Mouse (Mus musculus): Measurements from ENCODE around the gene Bglap2. TPM values are rescaled to one million over a fixed set of nuclear protein-coding genes. Genes with fewer than 3 reads are reported as not detected.

The Bglap2 gene
- total RNA-seq, 2 experiments from 2014 or later: not detected

DNA sequence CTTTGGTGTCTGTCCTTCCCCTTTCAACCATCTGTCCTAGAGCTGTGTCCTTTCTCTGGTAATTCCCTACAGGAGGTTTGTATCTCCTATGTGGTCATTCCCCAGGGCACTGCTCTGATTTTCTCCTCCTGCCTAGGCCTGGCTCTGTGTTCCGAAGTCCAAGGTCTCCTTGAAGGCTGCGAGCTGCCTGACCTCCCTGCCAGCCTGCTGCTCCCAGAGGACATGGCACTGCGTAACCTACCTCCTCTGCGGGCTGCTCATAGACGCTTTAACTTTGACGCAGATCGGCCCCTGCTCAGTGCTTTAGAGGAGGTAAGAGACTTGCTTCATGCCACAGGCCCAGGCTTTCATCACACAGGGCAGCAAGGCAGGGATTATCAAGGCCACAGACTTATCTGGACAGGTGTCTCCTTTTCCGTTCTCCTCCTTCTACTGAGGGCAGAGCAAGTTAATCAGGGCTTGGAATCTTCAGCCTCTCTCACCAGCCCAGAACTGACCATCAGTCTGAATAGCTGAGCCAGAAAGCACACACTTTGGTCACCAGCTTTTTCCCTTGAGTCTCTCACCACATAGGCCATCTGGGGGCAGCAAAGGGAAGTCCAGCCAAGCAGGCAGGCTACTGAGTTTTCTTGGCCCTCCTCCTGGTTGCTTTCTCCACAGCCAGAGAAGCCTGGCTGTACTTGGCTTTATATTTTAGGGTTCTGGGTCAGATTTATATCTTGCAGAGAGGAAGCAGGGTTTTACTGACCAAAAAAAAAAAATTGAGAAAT, 23.9 kb downstream of the Bglap2 start:
- ATAC-seq (replicated peaks; ENCODE audit: low FRiP score, poor library complexity, severe bottlenecking): no peak

- no peak for ATAC-seq (replicated peaks; ENCODE audit: low FRiP score, poor library complexity, severe bottlenecking)
Observed at GRCm38 (mm10) chr3:88352907-88353306, 25.6 kb downstream of the Bglap2 start.

DNA sequence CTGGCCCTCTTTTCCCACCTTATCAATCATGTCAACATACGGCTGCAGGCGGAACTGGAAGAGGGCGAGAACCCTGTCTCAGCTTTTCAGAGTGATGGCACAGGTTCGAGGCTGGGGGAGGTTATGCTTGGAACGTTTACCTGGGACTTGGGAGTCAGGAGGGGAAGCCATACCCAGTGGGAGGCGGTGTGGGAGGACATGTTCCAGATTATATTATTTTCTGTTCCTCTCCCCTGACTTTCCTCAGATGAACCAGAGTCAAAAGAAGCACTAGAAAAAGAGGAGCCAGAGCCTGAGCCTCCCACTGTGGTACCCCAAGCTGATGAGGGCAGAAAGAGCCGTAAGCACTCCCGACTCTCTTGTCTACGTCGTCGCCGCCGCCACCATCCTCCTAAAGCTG, 27.8 kb downstream of the Bglap2 start:
- no peak for ATAC-seq (replicated peaks; ENCODE audit: low FRiP score, poor library complexity, severe bottlenecking)

DNA sequence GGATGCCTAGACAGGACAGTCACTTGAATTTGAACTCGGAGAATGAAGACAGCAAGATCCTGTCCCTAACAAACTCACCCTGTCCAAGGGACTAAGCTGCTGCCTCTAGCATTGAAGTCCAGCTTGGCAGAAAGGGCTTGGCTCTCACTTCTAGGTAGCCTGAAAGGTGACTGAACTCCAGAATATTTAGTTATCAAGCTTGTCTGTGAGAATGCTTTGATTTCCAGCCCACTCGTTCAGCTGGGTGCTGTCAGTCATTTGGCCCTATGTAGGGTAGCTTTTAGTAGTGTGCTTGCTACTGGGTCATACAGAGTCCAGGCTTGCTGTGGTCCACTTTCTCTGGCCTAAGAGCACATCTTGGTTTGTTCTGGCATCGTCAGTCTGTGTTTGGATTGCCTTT, 39.5 kb downstream of the Bglap2 start:
- no peak for ATAC-seq (replicated peaks; ENCODE audit: low FRiP score, poor library complexity, severe bottlenecking)

DNA sequence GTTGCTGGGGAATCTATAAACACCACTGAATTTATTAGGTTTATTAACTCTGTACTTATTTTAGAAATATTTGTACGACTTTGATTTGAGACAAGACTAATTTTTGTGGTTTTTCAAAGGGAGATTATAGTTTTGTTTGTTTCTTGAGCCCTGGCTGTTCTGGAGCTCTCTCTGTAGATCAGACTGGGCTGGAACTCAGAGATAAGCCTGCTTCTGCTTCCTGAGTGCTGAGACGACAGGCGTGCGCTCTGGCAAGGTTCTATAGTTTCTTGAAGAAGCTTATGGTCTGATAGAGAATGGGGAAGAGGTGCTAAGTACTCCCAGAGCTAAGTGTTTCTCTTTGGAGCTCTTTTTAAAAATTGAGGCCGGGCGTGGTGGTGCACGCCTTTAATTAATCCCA, 40.2 kb downstream of the Bglap2 start:
- ATAC-seq (replicated peaks; ENCODE audit: low FRiP score, poor library complexity, severe bottlenecking): peak; percentile 55

GRCm38 (mm10) chr3:88337367-88338020, 41.0 kb downstream of the Bglap2 start:
- ATAC-seq (replicated peaks; ENCODE audit: low FRiP score, poor library complexity, severe bottlenecking): no peak

- ATAC-seq (replicated peaks; ENCODE audit: low FRiP score, poor library complexity, severe bottlenecking): peak; percentile 84
Observed at GRCm38 (mm10) chr3:88336058-88337013, 42.2 kb downstream of the Bglap2 start, which contains the start of the genes Tmem79 and Smg5. Tmem79 (minus strand) TSS chr3:88336148. Smg5 (plus strand) TSS chr3:88336260.

DNA sequence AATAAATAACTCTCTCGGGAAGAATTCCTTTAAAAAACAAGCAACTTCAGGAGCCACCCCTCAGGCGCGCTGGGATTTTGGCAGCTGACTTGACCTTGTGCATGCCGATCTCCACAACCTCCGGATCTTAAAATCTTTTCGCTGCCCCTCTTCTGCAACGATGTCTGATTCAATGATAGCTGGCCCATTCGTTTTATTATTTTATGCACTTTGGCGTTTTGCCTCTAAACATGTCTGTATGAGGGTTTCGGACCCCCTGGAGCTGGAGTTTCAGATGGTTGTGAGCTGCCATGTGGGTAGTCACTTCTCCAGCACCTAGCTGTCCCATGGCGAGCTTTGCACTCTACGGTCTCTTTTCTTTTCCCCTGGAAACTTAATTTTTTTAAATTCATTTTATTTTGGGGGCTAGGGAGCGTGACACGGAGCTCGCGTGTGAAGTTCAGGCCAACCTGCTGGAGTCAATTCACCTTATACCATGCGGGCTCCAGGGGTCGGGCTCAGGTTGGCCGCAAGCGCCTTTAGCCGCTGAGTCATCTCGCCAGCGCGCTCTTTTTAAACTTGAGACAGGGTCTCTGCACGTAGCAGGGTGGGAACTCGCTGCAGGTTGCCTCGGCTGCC, 43.0 kb downstream of the Bglap2 start:
- ATAC-seq (replicated peaks; ENCODE audit: low FRiP score, poor library complexity, severe bottlenecking): peak; percentile 58

DNA sequence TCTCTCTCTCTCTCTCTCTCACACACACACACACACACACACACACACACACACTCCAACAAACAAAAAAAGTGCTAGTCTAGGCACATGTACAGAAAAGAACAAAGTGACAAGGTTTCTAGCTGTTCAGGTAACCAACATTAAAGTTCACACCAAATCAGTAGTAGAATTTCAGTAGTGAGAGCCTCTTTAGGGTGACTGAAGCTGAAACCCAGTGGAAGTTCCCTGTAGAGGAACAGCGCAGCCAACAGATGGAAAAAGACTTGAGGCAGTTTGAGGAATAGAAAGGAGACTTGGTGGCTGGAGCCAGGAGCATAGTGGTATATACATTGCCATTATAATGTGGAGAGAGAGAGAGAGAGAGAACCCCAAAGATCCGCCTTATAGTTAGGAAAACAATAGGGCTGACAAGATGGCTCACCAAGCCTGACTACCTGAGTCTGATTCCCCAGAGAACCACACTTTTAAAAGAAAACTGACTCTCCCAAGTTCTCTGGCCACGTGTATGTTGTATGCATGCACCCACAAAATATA, 43.5 kb downstream of the Bglap2 start:
- ATAC-seq (replicated peaks; ENCODE audit: low FRiP score, poor library complexity, severe bottlenecking): no peak

DNA sequence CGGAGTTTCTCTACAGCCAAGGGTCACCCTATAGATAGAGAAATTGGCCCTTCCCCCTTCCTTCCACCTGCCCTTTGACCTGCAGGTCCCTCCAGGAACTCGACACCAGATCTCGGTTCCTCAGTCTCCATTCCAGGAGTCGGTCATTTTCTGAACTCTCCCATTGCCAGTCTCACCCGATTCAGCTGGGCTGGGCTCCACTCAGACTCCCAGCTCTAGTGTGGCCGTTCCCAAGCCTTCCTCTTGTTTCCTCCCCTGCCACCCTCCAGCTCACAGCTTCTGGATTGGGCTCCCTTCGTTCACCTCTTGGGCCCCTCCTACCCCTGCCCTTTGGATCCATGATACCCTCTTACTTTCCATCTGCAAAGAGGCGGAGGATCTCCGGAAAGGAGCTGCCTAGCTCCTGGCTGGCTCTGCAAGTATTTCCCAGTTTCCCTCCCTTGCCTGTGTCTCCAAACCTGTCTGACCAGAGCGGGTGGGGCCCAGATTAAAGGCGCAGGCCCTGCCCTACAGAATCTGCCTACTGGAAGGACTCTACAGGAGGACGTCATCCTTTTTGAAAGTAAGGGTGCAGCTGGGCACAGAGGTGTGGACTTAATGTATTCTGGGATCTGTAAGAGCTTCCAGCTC, 44.4 kb downstream of the Bglap2 start:
- ATAC-seq (replicated peaks; ENCODE audit: low FRiP score, poor library complexity, severe bottlenecking): no peak

- 0 out of 2 replicates have a peak, but pooled peaks have one; percentile 52 for ATAC-seq (replicated peaks; ENCODE audit: low FRiP score, poor library complexity, severe bottlenecking)
Observed at GRCm38 (mm10) chr3:88331282-88331681, 47.2 kb downstream of the Bglap2 start.

DNA sequence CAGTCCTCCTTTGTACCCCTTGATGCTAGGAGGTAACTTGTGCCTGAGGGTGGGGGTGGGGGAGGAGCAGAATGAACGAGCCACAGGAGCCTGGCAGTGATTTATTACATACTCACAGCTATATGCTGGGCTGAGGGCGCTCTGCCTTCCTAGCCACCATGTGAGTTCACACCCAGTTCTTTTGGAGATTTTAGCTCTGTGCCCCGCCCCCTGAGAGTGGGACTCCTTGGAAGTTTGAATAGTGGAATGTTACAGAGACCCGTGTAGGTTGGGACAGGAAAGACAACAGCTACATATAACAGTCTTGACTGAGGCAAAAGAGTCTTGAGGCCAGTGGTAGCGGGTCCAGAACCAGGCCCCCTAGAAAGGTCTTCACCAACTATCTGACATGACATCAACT, 49.5 kb downstream of the Bglap2 start:
- ATAC-seq (replicated peaks; ENCODE audit: low FRiP score, poor library complexity, severe bottlenecking): no peak

Other genes with a start within 250 kb of the Bglap2 start
- 36.9 and 37.8 TPM in 2 replicates for gene Mef2d, start 236.3 kb downstream of the Bglap2 start, total RNA-seq (2015; ENCODE audit: low replicate concordance)
- gene Mef2d, start 236.3 kb downstream of the Bglap2 start, total RNA-seq (2017; ENCODE audit: low replicate concordance): 15.3 and 16.9 TPM in 2 replicates
- gene Rhbg, start 124.0 kb downstream of the Bglap2 start, total RNA-seq (2015; ENCODE audit: low replicate concordance): not detected in 2 replicates
- gene Rhbg, start 124.0 kb downstream of the Bglap2 start, total RNA-seq (2017; ENCODE audit: low replicate concordance): not detected in 2 replicates
- not detected in 2 replicates for gene Gm38392, start 91.5 kb downstream of the Bglap2 start, total RNA-seq (2015; ENCODE audit: low replicate concordance)
- gene Gm38392, start 91.5 kb downstream of the Bglap2 start, total RNA-seq (2017; ENCODE audit: low replicate concordance): not detected in 2 replicates
- not detected in 2 replicates for gene Tsacc, start 81.7 kb downstream of the Bglap2 start, total RNA-seq (2015; ENCODE audit: low replicate concordance)
- not detected in 2 replicates for gene Tsacc, start 81.7 kb downstream of the Bglap2 start, total RNA-seq (2017; ENCODE audit: low replicate concordance)
- 105 and 118 TPM in 2 replicates for gene Cct3, start 81.6 kb downstream of the Bglap2 start, total RNA-seq (2015; ENCODE audit: low replicate concordance)
- 43.0 and 53.2 TPM in 2 replicates for gene Cct3, start 81.6 kb downstream of the Bglap2 start, total RNA-seq (2017; ENCODE audit: low replicate concordance)
- gene Glmp, start 53.7 kb downstream of the Bglap2 start, total RNA-seq (2015; ENCODE audit: low replicate concordance): 17.7 and 47.4 TPM in 2 replicates
- 5.0 and 10.4 TPM in 2 replicates for gene Glmp, start 53.7 kb downstream of the Bglap2 start, total RNA-seq (2017; ENCODE audit: low replicate concordance)
- gene Tmem79, start 42.6 kb downstream of the Bglap2 start, total RNA-seq (2015; ENCODE audit: low replicate concordance): not detected in 2 replicates
- gene Tmem79, start 42.6 kb downstream of the Bglap2 start, total RNA-seq (2017; ENCODE audit: low replicate concordance): 1.2 and 1.8 TPM in 2 replicates
- 34.8 and 40.7 TPM in 2 replicates for gene Smg5, start 42.4 kb downstream of the Bglap2 start, total RNA-seq (2015; ENCODE audit: low replicate concordance)
- gene Smg5, start 42.4 kb downstream of the Bglap2 start, total RNA-seq (2017; ENCODE audit: low replicate concordance): 85.6 and 88.2 TPM in 2 replicates
- not detected in 2 replicates for gene Paqr6, start 14.1 kb downstream of the Bglap2 start, total RNA-seq (2015; ENCODE audit: low replicate concordance)
- 1.3 TPM in 1 of 2 replicates, not detected in the other for gene Paqr6, start 14.1 kb downstream of the Bglap2 start, total RNA-seq (2017; ENCODE audit: low replicate concordance)
- gene Bglap3, start 6.0 kb downstream of the Bglap2 start, total RNA-seq (2015; ENCODE audit: low replicate concordance): not detected in 2 replicates
- not detected in 2 replicates for gene Bglap3, start 6.0 kb downstream of the Bglap2 start, total RNA-seq (2017; ENCODE audit: low replicate concordance)
- gene Bglap, start 5.8 kb upstream of the Bglap2 start, total RNA-seq (2015; ENCODE audit: low replicate concordance): 3.6 TPM in 1 of 2 replicates, not detected in the other
- not detected in 2 replicates for gene Bglap, start 5.8 kb upstream of the Bglap2 start, total RNA-seq (2017; ENCODE audit: low replicate concordance)
- gene Pmf1, start 31.6 kb upstream of the Bglap2 start, total RNA-seq (2015; ENCODE audit: low replicate concordance): 182 and 196 TPM in 2 replicates
- 100 and 121 TPM in 2 replicates for gene Pmf1, start 31.6 kb upstream of the Bglap2 start, total RNA-seq (2017; ENCODE audit: low replicate concordance)
- 34.0 and 35.3 TPM in 2 replicates for gene Slc25a44, start 46.4 kb upstream of the Bglap2 start, total RNA-seq (2015; ENCODE audit: low replicate concordance)
- 34.8 and 40.5 TPM in 2 replicates for gene Slc25a44, start 46.4 kb upstream of the Bglap2 start, total RNA-seq (2017; ENCODE audit: low replicate concordance)
- 11.9 and 14.7 TPM in 2 replicates for gene Sema4a, start 82.5 kb upstream of the Bglap2 start, total RNA-seq (2015; ENCODE audit: low replicate concordance)
- gene Sema4a, start 82.5 kb upstream of the Bglap2 start, total RNA-seq (2017; ENCODE audit: low replicate concordance): 4.5 and 15.1 TPM in 2 replicates
- 31.7 and 48.2 TPM in 2 replicates for gene Lmna, start 131.3 kb upstream of the Bglap2 start, total RNA-seq (2015; ENCODE audit: low replicate concordance)
- 182 and 260 TPM in 2 replicates for gene Lmna, start 131.3 kb upstream of the Bglap2 start, total RNA-seq (2017; ENCODE audit: low replicate concordance)
- 0.42 TPM in 1 of 2 replicates, not detected in the other for gene Mex3a, start 153.7 kb upstream of the Bglap2 start, total RNA-seq (2015; ENCODE audit: low replicate concordance)
- 0.08 and 0.26 TPM in 2 replicates for gene Mex3a, start 153.7 kb upstream of the Bglap2 start, total RNA-seq (2017; ENCODE audit: low replicate concordance)
- gene Rab25, start 169.6 kb upstream of the Bglap2 start, total RNA-seq (2015; ENCODE audit: low replicate concordance): not detected in 2 replicates
- not detected in 2 replicates for gene Rab25, start 169.6 kb upstream of the Bglap2 start, total RNA-seq (2017; ENCODE audit: low replicate concordance)
- 9.0 and 12.6 TPM in 2 replicates for gene Lamtor2, start 174.4 kb upstream of the Bglap2 start, total RNA-seq (2015; ENCODE audit: low replicate concordance)
- 7.7 and 23.3 TPM in 2 replicates for gene Lamtor2, start 174.4 kb upstream of the Bglap2 start, total RNA-seq (2017; ENCODE audit: low replicate concordance)
- 8.6 and 10.1 TPM in 2 replicates for gene Ubqln4, start 175.1 kb upstream of the Bglap2 start, total RNA-seq (2015; ENCODE audit: low replicate concordance)
- 6.3 and 7.6 TPM in 2 replicates for gene Ubqln4, start 175.1 kb upstream of the Bglap2 start, total RNA-seq (2017; ENCODE audit: low replicate concordance)
- gene Ssr2, start 197.2 kb upstream of the Bglap2 start, total RNA-seq (2015; ENCODE audit: low replicate concordance): 97.7 and 101 TPM in 2 replicates
- gene Ssr2, start 197.2 kb upstream of the Bglap2 start, total RNA-seq (2017; ENCODE audit: low replicate concordance): 23.9 and 50.2 TPM in 2 replicates
- gene Arhgef2, start 227.3 kb upstream of the Bglap2 start, total RNA-seq (2015; ENCODE audit: low replicate concordance): 17.7 and 23.9 TPM in 2 replicates
- gene Arhgef2, start 227.3 kb upstream of the Bglap2 start, total RNA-seq (2017; ENCODE audit: low replicate concordance): 12.7 and 15.7 TPM in 2 replicates

All from erythroid progenitor cell, adult 5-6 weeks (primary cell).